Mouse (Mus musculus): Measurements from ENCODE around the gene Mgrn1.

GRCm38 (mm10) chr16:4907972-4908371 lies 21.9 kb downstream of the Mgrn1 start:
- TF ChIP-seq FLI1 (IDR thresholded peaks at IDR 0.05; ENCODE audit: low read length) (no peak), GATA1 (IDR thresholded peaks at IDR 0.05; ENCODE audit: borderline replicate concordance, low read length) (no peak)
